Mouse (Mus musculus) cortical plate, adult 2 months (tissue): ENCODE measurements around the gene Cpn2.

ENCODE experiments used
- CTCF ChIP-seq: fragments of 200-500 bp; IDR thresholded peaks from 2 replicates; pipeline ENCODE4 v1.5.1; 2011; ENCODE audit warnings: mild to moderate bottlenecking, control low read depth, low read length; ENCODE audit not compliant: insufficient read depth; ENCODE audit errors: extremely low read depth
- POLR2A ChIP-seq: fragments of 200-500 bp; IDR thresholded peaks from 2 replicates; pipeline ENCODE4 v1.6.1; 2011; ENCODE audit warnings: mild to moderate bottlenecking, low read length, control low read depth; ENCODE audit not compliant: insufficient read depth; ENCODE audit errors: extremely low read depth

- no peak for TF ChIP-seq CTCF
- TF ChIP-seq POLR2A, result no peak
These were observed 5.8 kb upstream of the Cpn2 start for GRCm38 (mm10) chr16:30273065-30273464.
